In the genomic region with DNA sequence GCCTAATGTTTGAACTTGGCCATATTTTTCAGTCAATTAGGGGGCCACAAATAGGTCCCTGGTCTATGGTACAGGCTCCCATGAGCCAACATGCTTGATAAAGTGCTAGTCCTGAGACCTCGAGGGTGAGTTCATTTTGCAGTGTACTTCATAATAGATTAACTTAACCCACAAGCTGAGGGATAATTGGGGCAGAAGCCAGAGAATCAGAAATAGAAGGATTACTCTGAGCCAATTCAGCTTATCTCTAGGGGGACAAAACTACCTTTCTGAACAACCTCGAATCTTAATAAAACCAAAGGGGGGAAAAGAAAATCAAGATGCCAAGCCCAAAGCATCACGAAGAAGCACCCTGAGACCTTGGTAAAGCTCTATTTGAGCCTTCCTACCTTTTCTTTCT, we compare ENCODE assay signal across 34 mouse cellular contexts. TPM values are rescaled to one million over a fixed set of nuclear protein-coding genes. Genes with fewer than 3 reads are reported as not detected.
"Had no signal": no experiment of that assay in that cellular context is flagged by ENCODE, and none has a peak within 500 bp of the region (broad histone marks: within the 10 kb centered on the region; RNA-seq: fewer than 3 reads in every experiment).

No protein-coding gene starts in this region.

- DNase-seq: gastrocnemius, postnatal 14 days; gastrocnemius, postnatal 36 days; heart, adult 18-20 months; heart, postnatal 14 days; heart, postnatal 36 days; kidney, adult 11 months; kidney, adult 2 months; kidney, adult 9 months; kidney, postnatal 14 days; kidney, postnatal 36 days; layer of hippocampus, adult 9-11 months; layer of hippocampus, postnatal 36 days; lung, adult 18-20 months had no signal

- H3K4me1 ChIP-seq: liver, embryonic 12.5 days had no signal

- H3K27ac ChIP-seq: heart, embryonic 13.5 days; heart, embryonic 15.5 days; hindbrain, embryonic 14.5 days; kidney, embryonic 15.5 days; kidney, postnatal 0 days; limb, embryonic 13.5 days; limb, embryonic 15.5 days; liver, embryonic 12.5 days; liver, embryonic 14.5 days had no signal

- H3K4me3 ChIP-seq: heart, embryonic 13.5 days; heart, embryonic 15.5 days; hindbrain, embryonic 12.5 days; kidney, embryonic 15.5 days; limb, embryonic 13.5 days; limb, embryonic 15.5 days; liver, embryonic 12.5 days had no signal

- H3K27me3 ChIP-seq: heart, embryonic 13.5 days; heart, embryonic 15.5 days; hindbrain, embryonic 12.5 days; kidney, embryonic 15.5 days; limb, embryonic 13.5 days; limb, embryonic 15.5 days; liver, embryonic 12.5 days had no signal

RNA-seq across cellular contexts. Expression of a gene that starts 42.5 kb away (rescaled TPM):
- total RNA-seq: gastrocnemius, postnatal 14 days; gastrocnemius, postnatal 36 days; heart, adult 18-20 months; hematopoietic stem cell, adult 5-6 weeks; layer of hippocampus, adult 18-20 months; layer of hippocampus, postnatal 14 days; layer of hippocampus, postnatal 36 days; left cerebral cortex, adult 18-20 months; left cerebral cortex, adult 8-10 months; left cerebral cortex, postnatal 10 days; left cerebral cortex, postnatal 25 days; left cerebral cortex, postnatal 4 days had no signal
- polyA plus RNA-seq: hindbrain, embryonic 12.5 days; hindbrain, embryonic 16.5 days; large intestine, adult 2 months; limb, embryonic 11.5 days had no signal
